Mouse (Mus musculus) embryo, embryonic 11 days (tissue): ENCODE results near the gene Tspoap1.

ENCODE experiments used
- DNase-seq: peaks from one replicate; pipeline ENCODE4 v3.0.0-alpha.2; 2015

The Tspoap1 gene

DNA sequence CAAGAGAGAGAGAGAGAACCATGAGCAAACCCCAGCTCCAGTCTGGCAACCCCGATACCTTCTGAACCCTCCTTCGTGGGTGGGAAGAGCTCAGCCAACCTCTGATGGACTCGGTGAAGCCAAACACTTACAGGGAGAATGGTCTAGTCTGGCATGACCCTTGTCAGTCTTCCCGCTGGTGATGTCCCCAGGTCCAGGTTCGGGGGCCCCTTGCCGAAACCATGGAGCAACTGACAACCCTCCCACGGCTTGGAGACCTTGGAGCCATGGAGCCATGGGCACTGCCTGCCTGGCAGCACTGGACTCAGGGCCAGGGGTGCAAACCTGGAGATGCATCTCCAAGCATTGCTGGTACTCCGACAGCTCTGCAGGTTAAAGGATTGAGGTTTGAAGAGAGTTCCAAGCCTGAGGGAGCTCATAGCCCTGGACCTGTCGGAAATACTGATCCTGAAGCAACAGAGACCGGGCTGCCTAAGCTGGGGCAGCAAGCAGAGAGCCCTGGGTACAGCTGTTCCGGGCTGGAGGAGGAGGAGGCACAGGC lies 910 bp downstream of the Tspoap1 start:
- DNase-seq: no peak

DNA sequence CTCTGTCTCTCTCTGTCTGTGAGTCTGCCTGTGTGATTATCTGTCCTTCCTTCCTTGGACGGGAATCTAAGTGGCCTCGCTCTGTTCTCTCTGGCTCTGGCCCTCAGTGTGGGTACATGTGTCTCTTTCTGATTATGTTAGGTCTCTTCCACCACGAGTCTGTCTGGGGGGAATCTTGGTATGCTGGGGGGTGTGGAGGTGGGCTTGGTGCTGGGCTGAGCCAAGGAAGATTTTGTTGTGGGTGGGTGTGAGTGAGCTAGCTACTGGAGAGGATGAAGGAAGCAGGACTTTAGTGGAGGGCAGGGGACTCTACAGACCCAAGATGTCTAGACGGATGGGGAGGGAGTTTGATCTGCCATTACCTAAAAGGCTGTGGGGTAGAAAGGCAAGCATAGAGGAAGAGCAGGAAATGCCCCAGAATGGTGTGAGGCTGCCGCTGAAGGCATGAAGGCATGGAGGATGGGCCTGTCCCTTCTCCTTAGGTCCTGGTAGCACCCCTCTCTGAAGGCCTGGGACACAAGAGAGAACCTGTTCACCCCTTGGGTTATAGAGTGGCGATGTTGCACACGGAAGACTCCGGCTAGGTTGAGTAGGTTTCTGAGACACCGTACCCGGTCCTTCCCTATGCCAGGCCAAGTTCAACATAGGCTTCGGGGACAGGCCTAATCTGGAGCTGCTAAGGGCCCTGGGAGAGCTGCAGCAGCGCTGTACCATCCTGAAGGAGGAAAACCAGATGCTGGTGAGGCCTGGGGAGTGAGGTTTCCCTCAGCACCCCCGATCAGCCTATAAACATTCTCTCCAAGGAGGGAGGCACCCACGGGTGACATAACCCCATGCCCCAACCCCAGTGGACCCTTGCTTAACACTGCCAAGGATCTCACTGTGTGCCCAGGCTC lies 1.7 kb downstream of the Tspoap1 start:
- no peak for DNase-seq

DNA sequence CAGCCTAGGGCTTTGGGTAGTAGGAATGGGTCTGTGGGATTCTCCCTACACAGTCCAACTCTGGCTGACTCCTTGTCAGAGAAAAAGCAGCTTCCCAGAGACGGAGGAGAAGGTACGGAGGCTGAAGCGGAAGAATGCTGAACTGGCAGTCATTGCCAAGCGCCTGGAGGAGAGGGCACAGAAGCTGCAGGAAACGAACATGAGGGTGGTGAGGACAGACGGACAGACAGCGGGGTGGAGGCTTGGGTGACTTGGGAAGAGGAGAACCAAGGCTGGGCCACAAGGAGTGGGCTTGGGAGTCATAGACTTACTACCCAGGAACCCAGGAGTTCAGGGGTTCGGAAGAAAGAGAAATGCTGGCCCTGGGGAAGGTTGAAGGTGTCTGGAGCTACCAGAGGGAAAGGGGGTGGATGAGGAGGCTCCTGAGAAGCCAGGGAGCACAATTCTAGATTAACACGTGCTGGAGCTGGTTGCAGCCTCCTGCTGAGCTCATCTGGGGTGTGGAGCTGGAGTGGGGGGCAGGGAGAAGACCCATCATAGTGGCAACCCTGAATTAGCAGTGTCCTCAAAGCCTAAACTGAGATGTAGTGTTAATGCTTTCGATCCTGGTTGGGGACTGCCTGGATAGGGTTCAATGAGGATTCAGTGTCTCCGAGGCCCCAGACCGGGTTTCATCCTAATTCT lies 2.5 kb downstream of the Tspoap1 start:
- DNase-seq: no peak

DNA sequence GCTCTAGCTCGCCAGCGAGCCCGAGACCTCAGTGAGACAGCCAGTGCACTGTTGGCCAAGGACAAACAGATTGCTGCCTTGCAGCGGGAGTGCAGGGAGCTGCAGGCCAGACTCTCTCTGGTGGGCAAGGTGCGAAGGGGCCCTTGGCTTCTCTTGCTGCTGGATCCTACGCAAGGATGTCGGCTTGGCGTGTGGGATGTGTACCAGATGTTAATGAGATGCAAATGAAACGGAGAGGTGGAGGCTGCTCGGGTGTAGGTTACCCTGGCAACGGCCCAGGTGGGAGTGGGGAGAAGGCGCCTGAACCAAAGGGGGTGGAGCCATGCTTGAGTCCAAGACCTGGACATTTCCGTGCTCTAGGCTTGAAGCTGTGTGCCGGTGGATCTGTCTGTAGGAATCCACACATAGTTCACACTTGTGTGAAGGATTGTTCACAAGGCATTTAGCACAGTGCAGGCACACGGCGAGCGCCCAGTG lies 3.2 kb downstream of the Tspoap1 start:
- peak; percentile 65 for DNase-seq

DNA sequence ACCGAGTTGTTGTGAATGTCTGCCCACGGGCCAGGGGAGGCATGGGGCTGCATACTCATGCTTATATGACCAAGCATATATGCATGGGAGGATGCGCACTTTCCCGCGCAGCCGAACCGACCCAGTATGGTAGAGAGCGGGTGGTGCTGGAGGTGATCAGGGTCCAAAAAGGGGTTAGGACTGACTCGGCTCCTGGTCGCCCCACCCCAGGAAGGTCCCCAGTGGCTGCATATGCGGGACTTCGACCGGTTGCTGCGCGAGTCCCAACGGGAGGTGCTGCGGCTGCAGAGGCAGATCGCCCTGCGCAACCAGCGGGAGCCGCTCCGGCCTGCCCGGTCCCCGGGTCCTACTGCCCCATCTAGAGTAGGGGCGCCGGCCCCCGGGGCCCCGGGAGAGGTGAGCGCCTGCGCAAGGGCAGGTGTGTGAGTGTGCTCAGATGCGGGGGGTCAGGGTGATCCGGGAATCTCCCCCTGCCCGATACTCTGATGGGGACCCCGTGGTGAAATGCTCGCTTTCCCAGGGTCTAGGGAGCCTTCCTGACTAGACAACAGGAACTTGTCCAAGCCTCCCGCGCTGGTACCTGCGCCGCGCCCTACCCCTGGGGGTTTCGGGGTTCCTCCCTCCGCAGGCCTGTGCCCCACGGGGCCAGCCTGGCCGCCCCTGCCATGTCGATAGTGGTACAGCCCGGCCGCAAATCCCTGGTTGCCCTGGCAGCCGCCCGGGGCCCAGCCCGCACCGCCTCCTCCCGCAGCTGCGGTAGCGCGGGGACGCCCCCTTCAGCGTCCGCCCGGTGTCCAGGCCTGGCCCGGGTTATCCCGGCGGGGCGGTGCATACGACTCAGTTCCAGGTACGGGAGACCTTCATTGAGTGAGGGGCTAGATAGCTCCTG lies 3.9 kb downstream of the Tspoap1 start:
- peak; percentile 62 for DNase-seq

DNA sequence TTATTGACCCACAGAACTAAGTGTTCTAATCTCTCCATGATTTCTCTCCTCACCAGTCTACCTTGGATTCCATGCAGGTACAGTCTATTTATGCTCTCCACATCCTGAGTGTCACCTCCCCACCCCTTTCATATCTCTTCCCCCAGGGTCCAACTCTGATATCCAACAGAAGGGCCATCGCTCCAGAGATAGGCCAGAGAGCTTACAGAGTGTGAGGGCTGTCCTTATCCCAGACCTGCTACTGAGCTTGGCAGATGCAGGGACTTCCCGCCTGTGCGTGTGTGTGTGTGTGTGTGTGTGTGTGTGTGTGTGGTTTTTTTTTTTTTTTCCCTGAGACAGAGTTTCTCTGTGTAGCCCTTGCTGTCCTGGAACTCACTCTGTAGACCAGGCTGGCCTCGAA lies 8.4 kb downstream of the Tspoap1 start:
- DNase-seq: no peak

DNA sequence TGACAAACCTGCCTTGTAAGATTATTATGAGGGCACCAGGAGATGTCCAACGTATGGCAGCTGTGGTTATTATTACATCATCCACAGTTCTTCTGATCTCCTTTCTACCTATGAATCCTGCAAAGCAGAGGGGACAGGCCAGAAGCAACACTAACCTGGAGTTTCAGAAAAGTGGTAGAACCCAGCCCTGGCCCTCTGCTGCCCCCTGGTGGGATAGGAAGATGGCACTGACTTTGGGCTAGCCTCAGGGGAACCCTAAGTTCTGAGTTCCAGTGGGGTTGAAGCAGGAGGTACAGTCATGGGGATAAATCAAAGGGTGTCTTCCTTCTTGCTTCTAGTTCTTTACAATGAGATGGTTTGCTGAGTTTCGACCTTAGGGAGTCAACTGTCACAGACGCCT lies 10.6 kb downstream of the Tspoap1 start:
- peak; percentile 61 for DNase-seq

DNA sequence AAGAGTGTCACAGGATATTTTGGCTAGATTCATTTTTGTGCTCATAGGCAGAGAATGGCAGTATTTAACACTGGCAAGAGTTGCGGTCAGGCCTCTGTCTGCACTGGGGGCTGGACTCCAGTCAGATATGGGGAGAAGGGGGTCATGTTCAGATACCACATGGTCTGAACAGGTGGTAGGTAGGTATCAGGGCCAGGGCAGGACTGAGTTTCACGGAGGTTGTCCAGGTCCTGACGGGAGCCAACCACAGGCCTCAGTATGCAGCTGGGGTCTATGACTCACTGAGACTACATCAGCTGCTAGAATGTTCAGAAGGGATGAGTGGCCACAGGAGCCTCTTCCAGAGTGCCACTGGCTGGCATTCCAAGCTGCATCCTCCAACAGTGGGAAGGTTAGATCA lies 12.0 kb downstream of the Tspoap1 start:
- DNase-seq: no peak

DNA sequence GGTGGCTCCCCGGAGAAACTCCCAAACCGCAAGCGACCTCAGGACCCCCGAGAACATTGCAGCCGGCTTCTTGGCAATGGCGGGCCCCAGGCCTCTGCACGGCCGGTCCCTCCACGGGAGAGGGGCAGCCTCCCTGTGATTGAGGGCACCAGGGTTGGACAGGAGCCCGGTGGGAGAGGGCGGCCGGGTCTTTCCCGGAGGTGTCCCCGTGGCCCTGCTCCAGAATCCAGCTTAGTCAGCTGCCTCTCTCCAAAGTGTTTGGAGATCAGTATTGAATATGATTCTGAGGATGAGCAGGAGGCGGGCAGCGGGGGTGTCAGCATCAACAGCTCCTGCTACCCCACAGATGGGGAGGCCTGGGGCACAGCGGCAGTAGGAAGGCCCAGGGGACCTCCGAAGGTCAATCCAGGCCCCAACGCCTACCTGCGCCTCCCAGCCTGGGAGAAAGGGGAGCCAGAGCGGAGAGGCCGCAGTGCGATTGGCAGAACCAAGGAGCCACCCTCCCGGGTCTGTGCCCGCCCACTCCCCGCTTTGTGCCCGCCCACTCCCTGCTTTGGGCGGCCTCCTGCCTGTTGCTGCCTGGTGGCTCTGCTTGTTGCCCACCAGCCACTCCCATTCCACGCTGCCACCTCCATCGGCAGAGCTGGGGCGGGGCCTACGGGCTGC lies 17.9 kb downstream of the Tspoap1 start:
- DNase-seq: peak; percentile 86

DNA sequence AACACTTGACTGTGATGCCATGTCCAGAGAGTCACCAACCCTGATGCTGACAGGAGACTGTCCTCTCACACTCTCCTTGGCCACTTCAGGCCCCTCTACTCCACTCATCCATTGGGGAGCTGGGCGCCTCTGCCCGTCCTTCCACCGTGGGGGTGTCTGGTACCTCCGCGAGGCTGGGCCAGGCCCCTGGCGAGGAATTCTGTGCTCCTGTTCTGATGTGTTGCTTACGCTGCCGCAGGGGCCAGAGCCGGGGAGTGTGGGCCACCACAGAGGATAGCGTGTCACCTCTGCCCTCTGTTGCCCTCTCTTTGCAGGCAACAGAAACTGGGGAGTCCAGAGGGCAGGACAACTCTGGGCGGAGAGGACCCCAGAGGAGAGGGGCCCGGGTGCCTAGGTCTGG lies 18.6 kb downstream of the Tspoap1 start:
- DNase-seq: no peak

DNA sequence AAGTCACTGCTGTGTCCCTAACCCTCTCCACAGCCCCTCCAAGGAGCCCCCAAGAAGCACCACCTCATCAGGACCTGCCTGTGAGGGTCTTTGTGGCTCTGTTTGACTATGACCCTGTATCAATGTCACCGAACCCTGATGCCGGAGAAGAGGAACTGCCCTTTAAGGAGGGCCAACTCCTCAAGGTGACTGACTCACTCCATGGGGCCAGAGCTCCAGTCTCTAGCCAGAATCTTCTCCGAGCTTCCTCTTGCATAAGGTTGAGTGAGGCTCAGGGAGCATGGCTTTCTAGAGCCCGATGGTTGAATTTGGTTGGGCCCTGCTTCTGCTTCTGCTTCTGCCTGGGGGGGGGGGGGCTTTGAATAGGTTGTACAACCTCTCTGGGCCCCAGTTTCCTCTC lies 19.1 kb downstream of the Tspoap1 start:
- DNase-seq: no peak

DNA sequence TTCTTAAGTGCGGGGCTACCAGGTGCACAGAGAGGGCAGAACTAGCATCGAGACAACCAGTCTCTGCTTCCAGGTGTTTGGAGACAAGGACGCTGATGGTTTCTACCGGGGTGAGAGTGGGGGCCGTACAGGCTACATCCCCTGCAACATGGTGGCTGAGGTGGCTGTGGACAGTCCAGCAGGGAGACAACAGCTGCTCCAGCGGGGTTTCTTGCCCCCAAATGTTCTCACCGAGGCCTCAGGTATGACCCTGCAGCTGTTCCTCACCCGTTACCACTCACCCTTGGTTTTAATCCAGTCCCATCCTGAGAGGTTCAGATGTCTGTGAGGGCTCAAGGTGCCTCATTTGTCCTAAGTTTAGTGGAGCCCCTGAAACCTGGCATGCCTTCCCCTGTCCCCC lies 19.8 kb downstream of the Tspoap1 start:
- DNase-seq: no peak

DNA sequence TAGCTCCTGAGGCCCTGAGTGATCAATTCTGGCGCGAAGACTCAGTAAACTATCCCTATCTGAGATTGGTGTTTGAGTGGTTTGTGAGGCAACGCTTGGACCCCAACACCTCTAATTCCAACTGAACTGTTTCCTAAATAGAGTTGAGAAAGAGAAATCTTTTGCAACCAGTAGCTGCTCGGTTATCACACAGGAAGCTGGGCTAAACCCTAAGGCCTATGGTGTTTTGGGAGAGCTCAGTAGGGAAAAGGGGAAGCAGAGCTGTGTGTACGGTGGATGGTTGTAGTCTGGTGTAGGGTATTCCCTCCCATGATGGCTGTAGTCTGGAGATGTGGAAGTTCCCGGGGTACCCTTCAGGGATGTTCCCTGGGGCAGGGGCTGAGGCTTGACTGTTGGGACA lies 29.7 kb downstream of the Tspoap1 start:
- DNase-seq: no peak

DNA sequence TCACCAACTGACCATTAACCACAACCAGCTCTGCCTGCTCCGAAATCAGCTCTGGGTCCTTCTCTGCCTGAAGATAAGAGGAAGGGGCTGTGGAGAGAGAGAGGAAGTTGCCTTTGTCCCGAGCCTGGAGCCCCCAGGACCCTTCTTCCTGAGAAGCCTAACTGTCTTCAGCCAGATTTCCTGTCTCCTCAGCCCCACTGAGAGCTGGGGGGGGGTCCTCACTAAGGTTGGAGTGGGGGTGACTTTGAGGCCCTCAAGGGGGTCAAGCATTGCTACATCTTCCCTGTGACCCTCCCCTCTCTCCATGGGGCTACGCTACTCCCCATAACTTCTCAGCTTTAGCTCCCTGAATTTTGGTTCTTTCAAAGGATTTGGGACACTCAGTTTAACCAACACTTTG lies 33.1 kb downstream of the Tspoap1 start, which contains the start of gene Mpo:
TSS of gene Mpo (plus strand) at position 122 of the 400 bp plus-strand sequence.
- DNase-seq: no peak

DNA sequence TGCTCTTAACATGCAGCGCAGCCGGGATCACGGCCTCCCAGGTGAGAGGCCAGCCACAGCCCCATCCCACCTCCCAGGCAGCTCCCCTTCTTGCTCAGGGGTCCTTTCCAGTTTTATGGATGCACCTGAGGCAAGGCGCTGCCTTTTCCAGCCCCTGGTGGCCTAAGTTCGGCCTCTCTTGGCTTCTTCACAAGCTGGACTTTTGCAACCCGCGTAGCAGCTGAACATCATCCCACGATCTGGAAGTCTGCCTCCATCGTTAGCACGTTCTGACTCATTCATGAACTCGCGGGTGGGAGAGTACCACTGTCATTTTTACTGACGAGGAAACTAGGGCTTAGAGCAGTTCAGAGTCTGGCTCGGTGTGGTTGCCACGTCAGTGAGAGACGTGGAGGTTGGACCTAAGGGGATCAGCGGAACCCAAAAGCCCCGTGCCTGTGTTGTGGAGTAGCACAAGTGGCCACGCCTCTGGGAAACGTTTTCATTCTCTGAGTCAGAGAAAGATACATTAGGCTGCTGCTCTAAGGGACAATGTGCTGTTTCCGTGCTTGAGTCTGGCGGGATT lies 41.5 kb downstream of the Tspoap1 start:
- no peak for DNase-seq

DNA sequence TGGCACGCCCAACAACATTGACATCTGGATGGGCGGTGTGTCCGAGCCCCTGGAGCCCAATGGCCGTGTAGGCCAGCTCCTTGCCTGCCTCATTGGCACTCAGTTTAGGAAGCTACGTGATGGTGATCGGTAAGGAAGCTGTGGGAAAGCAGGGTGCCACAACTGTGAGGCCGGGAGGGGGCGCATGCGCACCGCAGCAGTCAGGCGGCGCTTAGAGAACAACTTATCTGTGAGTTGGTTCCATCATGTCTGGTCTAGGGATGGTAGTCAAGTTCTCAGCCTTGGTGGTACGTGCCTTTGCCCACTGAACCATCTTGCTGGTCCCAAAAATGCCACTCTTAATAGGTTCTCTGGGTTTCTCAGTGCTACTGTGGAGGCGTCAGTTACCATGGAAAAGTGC lies 42.3 kb downstream of the Tspoap1 start:
- peak; percentile 50 for DNase-seq

DNA sequence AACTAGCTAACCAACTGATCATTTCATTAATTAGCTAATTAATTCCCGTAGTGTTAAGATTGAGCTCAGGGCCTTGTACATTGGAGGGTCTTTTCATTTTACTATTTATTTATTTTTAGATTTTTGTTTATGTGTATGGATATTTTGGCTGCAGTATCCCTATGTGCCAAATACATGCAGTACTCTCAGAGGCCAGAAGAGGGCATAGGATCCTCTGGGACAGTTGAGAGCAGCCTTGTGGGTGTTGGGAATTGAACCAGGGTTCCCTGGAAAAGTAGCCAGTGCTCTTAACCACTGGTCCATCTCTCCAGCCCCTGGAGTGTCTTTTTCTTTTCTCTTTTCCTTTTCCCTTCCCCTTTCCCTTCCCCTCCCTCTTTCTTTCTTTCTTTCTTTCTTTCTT lies 45.1 kb downstream of the Tspoap1 start:
- peak; percentile 35 for DNase-seq

DNA sequence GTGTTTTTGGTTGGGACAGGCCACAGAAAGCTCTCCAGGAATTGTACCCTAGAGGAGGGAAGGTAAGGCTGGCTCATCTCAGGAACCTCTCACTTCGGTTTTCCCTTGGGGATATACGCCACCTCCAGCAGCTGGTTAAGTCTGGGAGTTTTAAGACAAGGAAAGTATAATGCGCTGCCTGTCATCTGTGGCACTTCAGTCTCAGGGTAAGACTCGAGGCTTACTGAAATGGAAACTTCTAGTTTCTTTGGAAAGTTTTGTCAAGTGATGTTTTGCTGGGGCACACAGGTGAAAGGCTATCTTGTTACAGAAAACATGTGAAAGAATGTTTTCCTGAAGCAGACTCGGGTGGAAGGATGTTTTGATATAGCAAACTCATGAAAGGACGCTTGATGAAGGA lies 47.1 kb downstream of the Tspoap1 start:
- DNase-seq: no peak

DNA sequence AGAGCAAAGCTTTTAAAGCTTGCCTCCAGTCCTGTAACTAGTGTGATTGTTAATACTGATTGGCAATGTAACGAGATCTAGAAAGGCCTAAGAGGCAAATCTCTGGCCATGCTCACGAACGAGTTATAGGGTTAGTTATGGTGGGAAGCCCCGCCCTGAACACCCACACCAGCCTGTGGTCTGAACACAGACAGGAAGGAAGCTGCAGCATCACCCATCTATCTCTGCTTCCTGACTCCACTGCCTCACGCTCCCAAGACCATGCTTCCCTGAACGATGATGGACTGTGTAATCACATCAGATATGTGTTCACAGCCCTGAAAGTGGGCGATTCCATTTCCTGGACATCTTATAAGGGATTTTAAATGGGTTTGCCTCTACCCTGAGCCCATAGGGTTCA lies 47.9 kb downstream of the Tspoap1 start:
- no peak for DNase-seq

DNA sequence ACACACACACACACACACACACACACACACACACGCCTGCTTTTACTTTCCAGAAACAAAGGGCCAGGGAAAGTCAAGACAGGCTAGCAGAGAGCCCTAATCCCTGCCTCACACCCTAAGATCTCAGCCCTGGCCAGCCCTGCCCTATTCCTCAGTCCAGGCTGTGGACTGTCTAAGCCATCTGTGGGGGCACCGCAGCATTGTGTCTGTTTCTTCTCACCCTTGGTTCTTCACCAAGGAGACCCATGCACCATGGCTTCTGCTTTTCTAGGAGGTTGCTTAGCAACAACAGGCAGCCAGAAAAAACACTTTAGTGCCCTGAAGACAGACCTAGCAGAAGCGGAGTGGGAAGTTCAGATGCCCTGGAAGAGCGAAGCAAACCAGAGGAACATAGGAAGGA lies 51.1 kb downstream of the Tspoap1 start:
- no peak for DNase-seq

DNA sequence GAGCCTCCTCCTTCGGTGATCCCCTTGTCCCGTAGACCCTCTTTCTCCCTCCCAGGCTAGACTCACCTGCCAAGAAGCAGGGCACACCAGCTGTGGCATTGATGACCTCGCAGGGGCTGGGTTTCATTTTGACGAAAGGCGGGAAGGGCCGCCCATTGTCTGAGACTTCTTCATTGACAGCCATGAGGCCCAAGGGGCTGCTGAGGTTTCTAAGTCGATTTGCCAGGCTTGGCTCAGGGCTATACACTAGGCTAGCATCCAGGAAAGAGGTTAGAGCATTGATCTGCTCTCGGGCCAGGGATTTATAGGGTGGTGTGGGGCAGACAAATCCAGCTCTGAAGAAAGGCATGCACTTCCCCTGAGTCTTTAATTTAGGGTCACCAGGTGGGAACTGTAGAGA lies 54.5 kb downstream of the Tspoap1 start:
- no peak for DNase-seq
